Mouse (Mus musculus) megakaryocyte-erythroid progenitor cell, adult 5-6 weeks (primary cell): ENCODE data around the gene Cradd. TPM values are rescaled to one million over a fixed set of nuclear protein-coding genes. Genes with fewer than 3 reads are reported as not detected.

Experiments used
- ATAC-seq: replicated peaks from 2 replicates; pipeline ENCODE4 v1.8.0; 2016; ENCODE audit warnings: mild to moderate bottlenecking, inconsistent platforms; ENCODE audit not compliant: severe bottlenecking, poor library complexity, low FRiP score, low TSS enrichment
- total RNA-seq, 2 experiments: library from RNA; stranded (forward) in 1 of 2; stranded (reverse) in 1 of 2; fragments of 200-1000, 215-1000 nt in 1 of 2; fragments of >200 nt in 1 of 2; fragmentation: Nextera tagmentation in 1 of 2; gene quantifications; 2 replicates each; pipeline ENCODE4 v1.2.3; 2014 to 2017

The Cradd gene
- total RNA-seq, 2 experiments from 2014 or later = 2.2 to 5.9 TPM

GRCm38 (mm10) chr10:95184210-95184609 is 139.7 kb downstream of the Cradd start:
- no peak for ATAC-seq

- ATAC-seq = no peak
Measured at GRCm38 (mm10) chr10:95183051-95183450, 140.9 kb downstream of the Cradd start.

DNA sequence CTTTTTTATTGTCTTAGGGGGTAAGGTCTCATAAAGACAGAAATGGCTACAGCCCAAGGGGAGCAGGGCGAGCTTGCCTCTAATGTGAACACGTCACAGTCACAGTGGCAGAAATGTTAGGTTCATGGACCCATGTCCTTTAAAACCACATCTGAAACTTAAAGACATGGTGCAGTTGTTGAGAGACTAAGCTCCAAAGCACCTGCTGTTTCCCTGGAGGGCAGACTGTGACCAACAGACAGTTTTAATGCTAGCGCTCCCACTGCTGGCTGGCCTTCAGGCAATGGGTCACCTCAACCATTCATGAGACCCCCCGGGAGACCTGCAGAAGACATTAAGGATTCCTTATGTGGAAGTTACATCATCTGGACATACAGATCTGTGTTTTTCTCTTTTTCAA is 141.5 kb downstream of the Cradd start:
- no peak for ATAC-seq

DNA sequence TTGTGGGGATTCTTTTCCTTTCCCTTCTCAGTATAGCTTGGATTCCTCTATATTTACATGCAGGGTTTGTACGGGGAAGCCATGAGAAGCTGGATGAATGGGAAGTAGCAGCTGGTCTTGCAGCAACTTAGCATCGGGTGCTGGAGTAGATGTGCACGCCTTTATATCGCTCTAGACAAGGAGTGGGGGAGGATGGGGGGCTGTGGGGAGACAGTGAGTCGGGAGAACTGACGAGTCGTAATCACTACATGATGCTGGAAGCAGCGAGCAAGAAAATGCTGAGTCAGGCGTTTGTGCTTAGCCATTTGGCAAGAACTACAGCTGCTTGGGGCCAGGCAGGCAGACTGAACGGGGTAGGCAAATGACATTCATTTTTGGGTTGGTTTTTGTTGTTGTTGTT is 142.4 kb downstream of the Cradd start:
- no peak for ATAC-seq

GRCm38 (mm10) chr10:95180900-95181299 is 143.0 kb downstream of the Cradd start:
- no peak for ATAC-seq

- peak; percentile 90 for ATAC-seq
Measured at GRCm38 (mm10) chr10:95180177-95180576, 143.8 kb downstream of the Cradd start.

GRCm38 (mm10) chr10:95178785-95179184 is 145.1 kb downstream of the Cradd start:
- ATAC-seq = no peak

GRCm38 (mm10) chr10:95175423-95176120 is 148.4 kb downstream of the Cradd start:
- ATAC-seq = no peak

GRCm38 (mm10) chr10:95174260-95174659 is 149.7 kb downstream of the Cradd start:
- no peak for ATAC-seq

DNA sequence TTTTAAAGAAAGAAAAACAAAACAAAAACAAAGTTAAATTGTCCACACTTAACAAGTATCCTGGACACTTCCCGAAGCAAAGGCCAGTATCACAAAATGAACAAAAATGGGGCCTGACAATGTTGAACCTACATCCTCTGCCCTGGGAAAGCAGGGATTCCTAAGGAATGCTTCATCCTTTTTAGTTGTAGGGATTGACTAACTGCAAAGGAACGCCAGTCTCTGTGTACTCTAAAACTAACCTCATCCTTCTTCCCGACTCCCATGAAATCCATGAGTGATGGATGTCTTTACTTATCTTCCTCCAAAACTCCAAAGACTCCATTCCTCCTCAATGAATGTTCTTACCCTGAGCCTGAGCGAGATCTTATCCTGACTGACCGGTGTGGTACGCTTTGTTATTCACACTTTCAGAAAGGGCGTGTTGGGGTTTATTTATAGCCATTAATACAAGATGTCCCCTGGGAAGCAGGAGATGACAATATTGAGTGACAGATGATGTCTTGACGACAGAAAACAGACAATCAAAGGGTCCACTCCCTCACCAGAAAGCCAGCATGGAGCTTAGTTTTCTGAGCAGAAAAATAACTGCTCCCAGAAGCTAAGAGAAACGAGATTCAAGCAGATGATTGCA is 153.1 kb downstream of the Cradd start:
- no peak for ATAC-seq

- no peak for ATAC-seq
Measured at GRCm38 (mm10) chr10:95164949-95165348, 159.0 kb downstream of the Cradd start.

DNA sequence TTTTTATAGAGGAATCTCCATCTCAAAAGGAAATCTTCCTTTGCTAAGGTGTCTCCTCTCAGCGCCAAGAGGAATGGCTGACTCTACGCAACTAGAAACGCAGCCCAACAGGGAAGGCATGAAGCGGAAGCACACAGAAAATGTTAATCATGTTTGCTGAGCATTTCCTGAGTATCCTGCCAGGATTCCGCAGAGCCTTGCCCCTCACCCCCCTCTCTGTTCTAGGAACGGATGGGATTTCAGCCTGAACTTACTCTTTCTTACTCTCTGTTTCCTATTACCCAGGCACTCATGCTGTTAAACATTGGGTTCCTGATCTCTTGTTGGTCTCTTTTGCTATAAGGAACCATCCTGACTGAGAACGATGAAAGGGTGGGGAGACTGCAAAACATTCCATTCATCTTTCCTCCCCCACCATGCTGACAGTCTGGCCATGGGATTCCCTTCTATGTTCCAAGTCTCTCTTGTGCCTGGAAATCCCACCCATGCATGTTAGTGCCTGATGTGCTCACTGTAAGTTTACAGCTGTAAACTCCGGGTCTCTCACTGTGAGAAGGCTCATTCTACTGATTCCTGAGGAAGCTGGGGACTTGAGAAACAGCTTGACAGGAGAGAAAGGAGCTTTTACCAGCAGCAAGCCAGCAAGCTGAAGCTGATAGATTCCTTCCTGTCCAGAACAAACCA is 161.1 kb downstream of the Cradd start:
- no peak for ATAC-seq

GRCm38 (mm10) chr10:95159675-95160256 is 164.2 kb downstream of the Cradd start:
- no peak for ATAC-seq

DNA sequence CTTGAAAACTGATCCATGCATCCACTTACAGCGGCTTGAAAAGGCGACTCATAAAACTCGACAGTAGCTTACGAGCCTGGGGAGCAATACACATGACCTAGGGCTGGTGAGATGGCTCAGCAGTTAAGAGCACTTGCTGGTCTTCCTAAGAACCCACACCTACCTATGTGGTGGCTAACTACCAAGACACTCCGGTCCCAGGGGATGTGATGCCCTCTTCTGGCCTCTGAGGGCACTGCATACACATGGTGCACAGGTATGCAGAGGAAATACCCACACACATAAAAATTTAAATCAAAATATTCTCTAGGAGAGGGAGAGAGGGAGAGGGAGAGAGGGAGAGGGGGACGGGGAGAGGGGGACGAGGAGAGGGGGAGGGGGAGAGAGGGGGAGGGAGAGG is 167.5 kb downstream of the Cradd start:
- no peak for ATAC-seq

DNA sequence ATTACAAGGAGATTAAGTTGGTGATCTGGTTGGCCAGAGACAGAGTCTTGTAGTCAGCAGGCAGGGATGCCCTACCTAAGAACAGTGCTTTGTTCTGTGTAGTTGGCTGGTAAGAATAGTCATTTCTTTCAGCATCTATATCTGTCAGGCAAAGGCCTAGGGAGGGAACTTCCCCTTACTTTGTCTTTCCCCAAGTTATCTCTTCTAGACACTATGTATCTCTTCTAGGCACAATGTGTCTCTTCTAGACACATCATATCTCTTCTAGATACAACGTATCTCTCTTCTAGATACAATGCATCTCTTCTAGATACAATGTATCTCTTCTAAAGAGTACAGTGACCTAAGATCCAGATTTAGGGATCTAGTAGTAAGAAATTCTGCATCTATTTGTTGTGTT is 169.3 kb downstream of the Cradd start:
- ATAC-seq = no peak

DNA sequence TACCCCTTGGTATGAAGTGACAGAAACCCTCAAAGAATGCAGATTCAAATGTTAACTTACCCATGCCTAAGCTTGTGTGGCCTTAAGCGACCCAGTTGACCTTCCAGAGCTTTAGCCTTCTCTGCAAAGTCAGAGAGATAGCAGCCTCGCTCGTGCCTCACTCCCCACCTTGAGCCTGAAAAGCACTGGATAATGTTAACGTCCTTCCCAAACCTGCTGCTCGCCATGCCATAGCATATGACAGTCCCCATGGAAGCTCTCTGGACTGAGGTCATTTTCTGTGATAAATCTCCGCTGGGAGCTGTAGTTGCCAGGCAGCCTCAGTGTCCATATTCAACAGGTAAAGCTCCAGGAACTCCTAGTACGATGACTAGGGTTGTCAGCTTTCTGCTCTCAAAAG is 170.7 kb downstream of the Cradd start:
- ATAC-seq = no peak

GRCm38 (mm10) chr10:95152503-95152989 is 171.4 kb downstream of the Cradd start:
- ATAC-seq = no peak

DNA sequence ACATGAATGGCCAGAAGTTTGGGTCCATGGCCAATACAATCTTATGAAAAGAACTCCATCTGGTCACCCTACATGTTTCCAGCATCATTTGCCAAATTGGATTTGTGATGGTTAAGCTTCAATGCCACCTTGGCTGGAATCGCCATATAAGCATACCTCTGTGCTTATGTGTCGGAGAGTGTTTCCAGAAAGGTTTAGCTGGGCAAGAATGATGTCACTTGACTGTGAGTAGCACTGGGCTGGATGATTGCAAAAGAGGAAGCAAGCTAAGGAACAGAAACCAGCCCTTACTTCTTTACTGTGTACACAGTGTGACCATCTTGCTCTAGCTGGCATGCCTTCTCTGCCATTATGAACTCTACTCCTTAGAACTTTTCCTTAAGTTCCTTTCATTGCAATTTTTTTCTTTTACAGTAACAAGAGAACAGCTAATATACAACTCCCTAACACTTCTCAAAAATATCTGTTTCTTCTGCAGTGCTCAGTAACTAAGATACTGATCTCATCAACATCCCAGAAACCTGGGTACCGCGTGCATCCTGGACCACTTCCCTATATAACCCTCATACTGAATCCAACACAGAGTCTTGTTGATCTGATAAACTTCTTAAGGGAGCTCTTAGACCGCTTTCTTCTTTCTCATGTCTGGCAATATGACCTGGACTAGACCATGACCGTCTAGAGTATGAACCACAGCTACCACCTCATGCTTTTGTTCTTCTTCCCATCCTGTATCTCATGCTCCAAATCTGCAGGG is 172.7 kb downstream of the Cradd start:
- no peak for ATAC-seq

GRCm38 (mm10) chr10:95149666-95150065 is 174.3 kb downstream of the Cradd start:
- no peak for ATAC-seq

DNA sequence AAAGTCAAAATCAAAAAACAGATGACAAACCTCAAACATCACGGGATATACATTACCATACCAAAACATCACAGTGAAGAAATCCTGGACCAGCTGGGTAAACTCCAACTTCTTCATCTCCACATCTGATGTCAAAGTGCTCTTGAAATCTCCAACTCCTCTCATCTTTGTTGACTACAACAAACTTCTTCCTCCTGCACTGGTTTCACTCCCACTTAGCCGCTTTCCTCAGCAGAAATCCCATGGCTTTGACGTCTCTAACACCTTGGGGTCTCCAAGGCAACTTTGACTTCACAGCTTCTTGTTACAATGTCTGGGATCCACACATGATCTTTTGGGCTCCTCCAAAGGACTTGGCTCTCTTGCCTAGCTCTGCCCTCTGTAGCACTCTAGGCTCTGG is 175.3 kb downstream of the Cradd start:
- ATAC-seq = no peak
